Mouse (Mus musculus) heart, postnatal 25 days (tissue): ENCODE results near the gene Cxcl3. TPM values are rescaled to one million over a fixed set of nuclear protein-coding genes. Genes with fewer than 3 reads are reported as not detected.

Experiments
- DNase-seq: peaks from one replicate; pipeline ENCODE4 v3.0.0; 2022; ENCODE audit warnings: low spot score
- intact Hi-C: fragments of 180-260 bp; cut with DNase I; formaldehyde crosslinking; loops from one replicate; pipeline ENCODE4 v1.15.1; 2025
- total RNA-seq, 2 experiments: library from RNA; stranded (reverse); gene quantifications; 2 replicates each; pipeline ENCODE4 v1.2.3; 2021

Cxcl3 gene
- total RNA-seq, result not detected

GRCm38 (mm10) chr5:90785659-90786588, at the start of gene Cxcl3:
TSS of gene Cxcl3 (plus strand) at chr5:90786103.
- no peak for DNase-seq
- intact Hi-C loops, result no loop called here

DNA sequence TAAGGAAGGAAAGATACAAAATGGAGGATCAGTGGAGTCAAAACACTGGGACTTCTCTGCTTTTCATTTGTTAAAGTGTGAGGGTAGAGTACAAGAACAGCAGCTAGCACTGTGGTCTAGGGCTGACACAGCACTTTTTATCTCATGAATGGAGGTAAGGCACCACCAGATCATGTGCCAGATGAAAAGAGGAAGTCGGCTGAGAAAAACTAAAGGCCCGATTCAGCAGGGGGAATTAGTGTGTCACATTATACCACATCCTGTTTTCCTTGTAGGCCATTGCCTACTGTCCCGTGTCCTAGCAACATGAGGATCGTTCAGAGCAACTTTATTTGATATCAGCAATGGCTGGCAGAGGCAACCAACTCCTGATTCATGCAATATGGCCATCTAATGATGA, 43.9 kb upstream of the Cxcl3 start:
- intact Hi-C loops, result no loop called here
- no peak for DNase-seq

DNA sequence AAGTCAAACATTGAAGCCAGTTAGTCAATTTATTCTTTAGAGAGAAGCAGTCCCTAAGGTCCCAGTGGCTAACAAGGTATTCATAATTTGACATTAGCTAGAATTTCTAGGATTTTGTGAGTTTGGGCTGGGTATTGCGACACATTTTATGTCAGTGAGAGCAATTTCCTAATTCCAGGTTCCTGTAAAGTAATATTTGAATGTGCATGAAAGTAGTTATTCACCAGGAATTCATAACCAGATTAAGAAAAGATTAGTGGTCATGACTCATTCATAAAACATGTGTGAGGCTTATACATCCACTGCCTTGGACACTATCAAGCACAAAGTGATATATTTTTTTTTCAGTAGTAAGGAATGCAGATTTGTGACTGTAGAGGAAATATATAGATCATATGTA, 32.0 kb upstream of the Cxcl3 start:
- intact Hi-C loops, result no loop called here
- DNase-seq, result no peak

DNA sequence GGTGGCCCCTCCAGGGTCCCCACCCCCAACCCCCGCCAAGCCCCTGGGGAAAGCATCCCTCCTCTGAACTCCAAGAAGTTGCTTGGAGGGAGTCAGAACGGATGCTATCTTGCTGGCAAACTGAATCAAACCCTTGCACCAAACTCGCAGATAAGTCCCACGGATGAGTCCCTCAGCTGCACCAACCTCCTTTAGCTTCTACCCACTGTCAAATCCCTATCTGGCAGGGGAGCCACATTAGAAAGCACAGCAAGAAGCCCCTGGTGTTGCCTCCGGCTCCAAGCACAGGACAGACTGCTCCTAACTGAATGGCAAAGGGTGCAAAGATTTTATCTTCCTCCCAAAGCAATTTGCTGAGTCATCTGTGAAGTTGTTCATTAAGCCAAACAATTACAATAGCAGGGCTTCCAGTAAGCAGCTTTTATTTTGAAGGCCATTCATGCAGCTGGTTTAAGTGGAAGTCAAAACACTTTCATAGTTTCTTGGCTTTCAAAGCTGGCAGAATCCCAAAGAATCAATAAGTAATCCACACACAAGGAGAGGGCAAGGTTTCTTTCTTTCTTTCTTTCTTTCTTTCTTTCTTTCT, 27.8 kb upstream of the Cxcl3 start:
- DNase-seq, result no peak
- intact Hi-C loops, result no loop called here

DNA sequence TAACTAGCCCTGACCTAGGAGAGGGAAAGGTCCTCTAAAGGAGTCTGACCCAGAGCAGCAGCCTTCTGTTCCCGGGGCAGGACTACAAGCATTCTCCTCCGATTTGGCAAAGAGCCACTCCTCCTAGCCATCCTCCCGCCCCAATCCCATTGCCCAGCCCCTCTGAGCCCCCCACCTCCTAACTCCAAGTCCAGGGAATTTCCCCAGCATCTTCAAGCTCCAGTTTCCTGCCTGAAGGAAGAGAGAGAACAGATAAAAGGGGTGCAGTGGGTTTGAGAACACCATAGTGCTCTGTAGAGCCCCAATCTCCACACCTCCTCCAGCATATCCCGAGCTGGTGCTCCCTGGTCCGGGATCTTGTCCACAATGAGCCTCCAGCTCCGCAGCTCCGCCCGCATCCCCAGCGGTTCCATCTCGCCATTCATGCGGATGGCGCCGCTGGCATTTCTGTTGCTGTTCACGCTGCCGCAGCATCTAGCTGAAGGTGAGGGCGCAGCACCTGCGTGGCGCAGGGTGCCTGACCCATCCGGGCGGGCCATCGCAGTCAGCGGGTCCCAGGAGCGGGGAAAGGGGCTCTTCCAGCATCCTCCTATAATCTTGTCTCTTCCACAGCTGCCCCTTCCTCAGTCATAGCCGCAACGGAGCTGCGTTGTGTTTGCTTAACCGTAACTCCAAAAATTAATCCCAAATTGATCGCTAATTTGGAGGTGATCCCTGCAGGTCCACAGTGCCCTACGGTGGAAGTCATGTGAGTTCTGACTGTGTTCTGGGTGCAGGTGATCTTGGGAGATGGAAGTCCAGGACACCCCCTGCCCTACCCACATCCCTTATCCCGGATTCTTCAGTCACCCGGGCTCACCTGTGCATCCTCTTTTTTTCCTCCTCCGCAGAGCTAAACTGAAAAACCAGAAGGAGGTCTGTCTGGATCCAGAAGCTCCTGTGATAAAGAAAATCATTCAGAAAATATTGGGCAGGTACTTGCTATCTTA, 26.5 kb upstream of the Cxcl3 start, which contains the start of gene Cxcl5:
Gene Cxcl5 (plus strand): TSS at position 284 of the 989 bp plus-strand sequence.
- intact Hi-C loops, result no loop called here

DNA sequence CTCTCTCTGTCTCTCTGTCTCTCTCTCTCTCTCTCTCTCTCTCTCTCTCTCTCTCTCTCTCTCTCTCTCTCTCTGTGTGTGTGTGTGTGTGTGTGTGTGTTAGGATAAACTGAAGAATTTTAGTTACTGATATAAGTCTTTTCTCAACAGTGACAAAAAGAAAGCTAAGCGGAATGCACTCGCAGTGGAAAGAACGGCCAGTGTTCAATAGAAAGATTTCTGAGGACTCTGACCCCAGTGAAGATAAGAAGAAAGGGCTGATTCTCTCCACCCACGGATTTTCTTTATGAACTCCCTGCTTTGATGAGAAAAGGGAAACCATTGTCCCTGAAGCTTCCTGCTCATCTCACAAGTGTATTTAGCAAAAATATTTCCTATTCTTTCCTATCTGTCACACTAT, 25.6 kb upstream of the Cxcl3 start:
- no peak for DNase-seq
- intact Hi-C loops, result no loop called here

More for the DNA sequence above, 26.5 kb upstream of the Cxcl3 start, which contains the start of gene Cxcl5:
- DNase-seq, result no peak

DNA sequence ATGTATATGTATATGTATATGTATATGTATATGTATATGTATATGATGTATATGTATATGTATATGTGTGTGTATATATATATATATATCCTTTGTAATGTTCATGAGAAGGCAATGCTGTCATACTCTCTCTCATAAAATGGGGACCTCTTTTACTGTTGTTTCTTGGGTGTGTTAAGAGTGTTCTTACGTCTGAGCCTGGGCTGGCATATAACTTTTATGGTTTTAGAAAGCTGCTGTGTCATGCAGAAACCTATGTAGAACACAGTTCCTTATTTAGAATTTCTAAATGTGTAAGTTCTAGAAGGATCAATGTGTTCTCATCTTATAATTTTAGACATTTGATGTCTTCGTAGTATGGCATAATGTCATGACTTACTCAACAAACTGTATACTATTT, 25.1 kb upstream of the Cxcl3 start:
- intact Hi-C loops, result no loop called here
- no peak for DNase-seq

- intact Hi-C loops, result no loop called here
Observed at GRCm38 (mm10) chr5:90761834-90762233, 24.1 kb upstream of the Cxcl3 start.

DNA sequence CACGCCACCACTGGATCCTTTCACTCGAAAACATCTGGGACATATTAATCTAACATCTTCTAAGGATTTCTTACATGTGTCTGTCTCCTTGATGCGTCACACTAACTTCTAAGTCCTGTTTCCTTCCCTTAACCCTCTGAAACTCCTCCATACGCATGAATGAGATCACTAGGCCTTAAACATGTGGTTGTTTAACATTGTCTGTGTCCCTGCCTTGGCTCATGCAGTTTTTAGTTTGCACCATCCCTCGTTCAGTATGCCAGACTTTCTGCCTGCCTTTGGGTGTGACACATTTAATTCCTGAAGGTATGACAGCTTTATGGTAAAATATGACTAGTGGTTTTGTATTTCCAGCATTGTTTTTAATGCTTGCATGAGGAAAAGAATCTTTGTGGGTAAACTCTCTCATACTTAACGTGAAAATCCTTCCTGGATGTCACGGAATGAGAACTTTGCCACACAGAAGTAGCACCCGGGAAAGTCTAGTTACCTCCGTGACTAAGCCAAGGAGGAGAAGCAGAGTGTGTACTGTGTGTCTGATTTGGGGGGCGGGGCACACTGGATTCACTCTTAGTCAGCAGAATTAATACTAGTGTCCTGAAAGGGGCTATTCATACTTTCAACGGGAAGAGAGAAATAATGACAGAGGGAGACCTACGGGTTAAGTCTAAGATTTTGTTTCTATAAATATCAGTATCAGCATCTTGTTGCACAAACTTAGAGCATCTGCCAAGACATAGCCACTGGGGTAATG, 21.8 kb upstream of the Cxcl3 start:
- DNase-seq, result no peak
- intact Hi-C loops, result no loop called here

More at GRCm38 (mm10) chr5:90761834-90762233, 24.1 kb upstream of the Cxcl3 start:
- DNase-seq, result no peak

GRCm38 (mm10) chr5:90765821-90766606, 19.9 kb upstream of the Cxcl3 start:
- intact Hi-C loops, result no loop called here
- no peak for DNase-seq

GRCm38 (mm10) chr5:90768218-90768617, 17.7 kb upstream of the Cxcl3 start, which contains the start of gene Ppbp:
TSS of gene Ppbp (plus strand) at chr5:90768518.
- DNase-seq, result no peak
- intact Hi-C loops, result no loop called here

DNA sequence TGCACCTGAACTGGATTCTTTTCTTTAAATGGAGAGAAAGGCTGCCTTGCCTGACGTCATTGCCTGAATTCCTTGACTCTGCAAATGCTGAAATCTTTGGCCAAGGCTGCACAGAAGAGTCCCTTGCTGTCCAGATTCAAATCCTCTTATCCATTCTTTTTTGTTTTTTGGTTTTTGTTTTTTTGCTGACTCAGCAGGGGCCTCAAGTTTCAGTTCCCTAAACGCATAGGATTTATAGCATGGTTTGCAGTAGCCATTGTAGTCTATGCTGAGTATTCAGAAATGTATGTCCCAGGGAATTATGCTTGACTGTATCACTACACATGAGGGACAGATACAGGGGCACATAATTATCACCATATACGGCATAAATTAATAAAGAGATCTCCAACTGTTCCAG, 14.5 kb upstream of the Cxcl3 start:
- intact Hi-C loops, result loop anchor here (5.0 kb wide), 1 partner anchor 121 kb away; the partner anchor contains the start of gene Cxcl1
- DNase-seq, result no peak

DNA sequence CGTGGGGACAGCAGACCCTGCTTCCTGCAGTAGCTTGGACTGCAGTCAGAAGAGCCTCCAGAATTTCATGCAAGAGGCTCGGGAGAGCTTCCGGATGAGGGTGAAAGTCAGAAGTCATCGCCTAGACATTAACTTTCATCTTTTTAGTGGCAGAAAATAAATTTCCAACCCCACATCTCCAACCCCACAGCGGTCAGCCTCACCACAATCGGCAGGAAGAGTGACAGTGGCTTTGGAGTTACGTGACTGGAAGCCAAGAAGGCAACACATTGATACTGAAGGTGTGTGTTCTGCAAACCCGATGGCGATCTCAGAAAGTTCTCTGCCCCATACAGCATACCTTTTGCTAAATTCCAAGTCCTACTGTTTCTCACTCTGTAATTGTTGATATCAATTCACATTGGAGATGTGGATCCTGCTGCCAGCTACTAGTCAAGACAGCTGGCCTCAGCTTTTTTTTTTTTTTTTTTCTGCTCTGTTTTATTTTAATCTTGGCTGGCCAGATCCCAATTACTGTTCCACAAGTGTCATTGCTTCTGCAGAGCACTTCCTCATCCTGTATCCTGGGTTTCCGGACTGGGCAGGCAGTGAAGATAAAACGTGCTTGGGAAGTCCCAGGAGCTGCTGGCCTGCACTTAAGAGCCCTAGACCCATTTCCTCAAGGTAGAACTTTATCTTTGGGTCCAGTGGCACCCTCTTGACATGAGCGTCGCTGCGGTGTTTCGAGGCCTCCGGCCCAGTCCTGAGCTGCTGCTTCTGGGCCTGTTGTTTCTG, 13.8 kb upstream of the Cxcl3 start, which contains the start of gene Pf4:
Gene Pf4 (plus strand): TSS at position 556 of the 774 bp plus-strand sequence.
- intact Hi-C loops, result loop anchor here (5.0 kb wide), 1 partner anchor 120 kb away; the partner anchor contains the start of gene Cxcl1
- peak; percentile 35 for DNase-seq

DNA sequence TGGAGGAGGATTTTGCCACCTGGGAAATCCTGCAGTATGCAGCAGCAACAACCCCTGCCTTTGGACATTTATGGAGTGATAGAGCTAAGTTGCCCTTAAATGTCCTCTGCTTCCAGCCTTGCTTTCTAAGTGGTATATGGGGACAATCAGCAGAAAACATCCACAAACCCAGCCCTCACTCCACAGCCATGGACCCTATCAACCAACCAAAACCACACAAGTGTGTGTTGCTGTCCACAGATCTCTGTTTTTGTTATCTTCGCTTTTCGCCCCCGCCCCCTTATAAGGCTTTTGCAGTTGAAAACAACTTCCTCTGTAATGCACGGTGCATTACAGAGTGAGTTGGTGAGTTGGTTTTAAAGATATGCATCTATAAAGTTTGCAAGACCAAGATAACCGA, 10.3 kb upstream of the Cxcl3 start:
- intact Hi-C loops, result no loop called here
- DNase-seq, result no peak

DNA sequence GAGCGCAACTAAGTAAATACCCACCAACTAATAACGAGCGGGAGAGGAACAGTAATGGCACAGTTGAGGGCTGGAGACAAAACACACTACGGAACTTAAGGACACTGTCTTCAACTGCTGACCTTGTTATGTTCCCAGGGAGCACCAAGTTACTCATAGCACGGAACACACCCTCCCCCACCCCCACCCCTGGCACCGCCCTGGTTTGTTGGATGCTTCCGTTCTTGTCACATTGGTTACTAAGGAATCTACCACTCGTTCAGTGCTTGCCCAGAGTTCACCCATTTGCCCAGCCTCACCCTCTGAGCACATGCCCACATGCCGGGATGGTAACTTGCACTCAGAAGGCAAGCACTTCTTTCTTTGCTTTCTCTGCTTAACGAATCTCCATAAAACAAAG, 8.3 kb upstream of the Cxcl3 start:
- intact Hi-C loops, result no loop called here
- no peak for DNase-seq

GRCm38 (mm10) chr5:90778856-90779255, 7.0 kb upstream of the Cxcl3 start:
- intact Hi-C loops, result no loop called here
- DNase-seq, result peak; percentile 38

GRCm38 (mm10) chr5:90783697-90784096, 2.2 kb upstream of the Cxcl3 start:
- intact Hi-C loops, result loop anchor here (5.0 kb wide), 1 partner anchor 124 kb away; no protein-coding TSS in a partner anchor
- no peak for DNase-seq
